Mouse (Mus musculus) brain, embryonic 14.5 days (tissue): Measurements from ENCODE around the gene Fancd2os.

Experiments
- CTCF ChIP-seq: fragments of 200-500 bp; IDR thresholded peaks from 2 replicates; pipeline ENCODE4 v1.5.1; 2012; ENCODE audit warnings: inconsistent platforms, mild to moderate bottlenecking, moderate library complexity, borderline replicate concordance; ENCODE audit not compliant: insufficient read depth, insufficient read length; ENCODE audit errors: extremely low read depth
- POLR2A ChIP-seq: fragments of 200-500 bp; IDR thresholded peaks from 2 replicates; pipeline ENCODE4 v1.6.1; 2012; ENCODE audit warnings: mild to moderate bottlenecking, inconsistent platforms, borderline replicate concordance; ENCODE audit not compliant: poor library complexity, insufficient read depth, insufficient read length, severe bottlenecking; ENCODE audit errors: extremely low read depth

DNA sequence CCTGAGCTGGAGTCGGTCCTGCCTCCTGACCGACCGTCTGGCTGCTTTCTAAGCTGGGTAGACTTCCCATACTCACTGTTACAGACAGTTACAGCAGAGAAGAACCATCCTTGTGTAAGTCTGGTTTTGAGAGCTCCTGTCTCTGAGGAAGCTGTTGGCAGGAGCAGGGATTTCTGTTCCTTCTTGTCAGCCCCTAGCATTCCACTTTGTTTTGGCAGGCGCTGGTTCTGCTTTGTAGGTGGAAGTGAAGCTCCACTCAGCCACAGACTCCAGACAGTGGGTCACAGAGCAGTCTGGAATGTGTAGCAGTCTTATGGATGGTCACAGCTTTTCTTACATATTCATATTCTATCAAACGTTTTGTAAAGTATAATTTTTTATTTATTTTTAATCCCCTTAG lies 29.8 kb upstream of the Fancd2os start:
- no peak for TF ChIP-seq CTCF
- no peak for TF ChIP-seq POLR2A
